Mouse (Mus musculus): Measurements from ENCODE around the gene Ythdf2.
"Not testable (repeated sequence)": the region's sequence is repeated elsewhere in the genome, so short reads cannot be mapped to it uniquely, and the experiment has no call there.

Gene Ythdf2

GRCm38 (mm10) chr4:132211953-132212734 is at the start of gene Ythdf2:
Gene Ythdf2 (minus strand): TSS chr4:132212303.
- in situ Hi-C loops (cut with MboI, MseI), result no loop called here

- in situ Hi-C loops (cut with MboI, MseI), result no loop called here
Observed at GRCm38 (mm10) chr4:132260404-132261379, 48.6 kb upstream of the Ythdf2 start.

GRCm38 (mm10) chr4:132259248-132259647 is 47.1 kb upstream of the Ythdf2 start:
- in situ Hi-C loops (cut with MboI, MseI), result no loop called here

GRCm38 (mm10) chr4:132256384-132256783 is 44.3 kb upstream of the Ythdf2 start:
- in situ Hi-C loops (cut with MboI, MseI), result no loop called here

- in situ Hi-C loops (cut with MboI, MseI), result no loop called here
Observed at GRCm38 (mm10) chr4:132254986-132255385, 42.9 kb upstream of the Ythdf2 start.

GRCm38 (mm10) chr4:132253622-132254021 is 41.5 kb upstream of the Ythdf2 start:
- in situ Hi-C loops (cut with MboI, MseI), result no loop called here

GRCm38 (mm10) chr4:132253128-132253527 is 41.0 kb upstream of the Ythdf2 start:
- in situ Hi-C loops (cut with MboI, MseI), result no loop called here

- in situ Hi-C loops (cut with MboI, MseI), result no loop called here
Observed at GRCm38 (mm10) chr4:132251596-132251995, 39.5 kb upstream of the Ythdf2 start.

GRCm38 (mm10) chr4:132247451-132247997 is 35.4 kb upstream of the Ythdf2 start:
- in situ Hi-C loops (cut with MboI, MseI), result loop anchor here (10.0 kb wide), 1 partner anchor 427 kb away; no protein-coding TSS in a partner anchor

- in situ Hi-C loops (cut with MboI, MseI), result loop anchor here (10.0 kb wide), 1 partner anchor 429 kb away; no protein-coding TSS in a partner anchor
Observed at GRCm38 (mm10) chr4:132245643-132246042, 33.5 kb upstream of the Ythdf2 start.

- in situ Hi-C loops (cut with MboI, MseI), result loop anchor here (10.0 kb wide), 1 partner anchor 434 kb away; no protein-coding TSS in a partner anchor
Observed at GRCm38 (mm10) chr4:132241208-132241607, 29.1 kb upstream of the Ythdf2 start.

- in situ Hi-C loops (cut with MboI, MseI), result loop anchor here (10.0 kb wide), 1 partner anchor 434 kb away; no protein-coding TSS in a partner anchor
Observed at GRCm38 (mm10) chr4:132240367-132240766, 28.3 kb upstream of the Ythdf2 start.

GRCm38 (mm10) chr4:132238356-132238755 is 26.3 kb upstream of the Ythdf2 start:
- in situ Hi-C loops (cut with MboI, MseI), result no loop called here

GRCm38 (mm10) chr4:132234710-132235109 is 22.6 kb upstream of the Ythdf2 start:
- in situ Hi-C loops (cut with MboI, MseI), result no loop called here

- in situ Hi-C loops (cut with MboI, MseI), result no loop called here
Observed at GRCm38 (mm10) chr4:132230422-132230821, 18.3 kb upstream of the Ythdf2 start.

GRCm38 (mm10) chr4:132222001-132222400 is 9.9 kb upstream of the Ythdf2 start:
- in situ Hi-C loops (cut with MboI, MseI), result not testable (repeated sequence)

- in situ Hi-C loops (cut with MboI, MseI), result not testable (repeated sequence)
Observed at GRCm38 (mm10) chr4:132218439-132218838, 6.3 kb upstream of the Ythdf2 start.

- in situ Hi-C loops (cut with MboI, MseI), result no loop called here
Observed at GRCm38 (mm10) chr4:132217781-132218180, 5.7 kb upstream of the Ythdf2 start.

- in situ Hi-C loops (cut with MboI, MseI), result no loop called here
Observed at GRCm38 (mm10) chr4:132216602-132217001, 4.5 kb upstream of the Ythdf2 start.

- in situ Hi-C loops (cut with MboI, MseI), result no loop called here
Observed at GRCm38 (mm10) chr4:132214847-132215246, 2.7 kb upstream of the Ythdf2 start.

- in situ Hi-C loops (cut with MboI, MseI), result no loop called here
Observed at GRCm38 (mm10) chr4:132211091-132211942, 786 bp downstream of the Ythdf2 start.

All from T-helper 2 cell (primary cell).